Mouse (Mus musculus) kidney, postnatal 0 days (tissue): ENCODE data around the gene Card6. TPM values are rescaled to one million over a fixed set of nuclear protein-coding genes. Genes with fewer than 3 reads are reported as not detected.
A peak's percentile ranks its signal among the peaks of the same experiment; 100 is the strongest.

Experiments used
- ATAC-seq: fragments of 200-750 bp; cut with Nextera tagmentation; replicated peaks from 2 replicates; pipeline ENCODE4 v1.8.0; 2017; ENCODE audit warnings: low read depth, moderate number of reproducible peaks, moderate TSS enrichment, moderate library complexity; ENCODE audit not compliant: low FRiP score
- DNase-seq: peaks from one replicate; pipeline ENCODE4 v3.0.0-alpha.2; 2016; ENCODE audit warnings: low spot score
- H3K27ac ChIP-seq: fragments of 300-500 bp; sonication (generic); 2 replicates; pipeline ENCODE4 v1.5.1; 2014; ENCODE audit warnings: mild to moderate bottlenecking
- H3K27me3 ChIP-seq: fragments of 300-500 bp; sonication (generic); 2 replicates; pipeline ENCODE4 v1.6.1; 2014; ENCODE audit warnings: low read length, mixed read lengths; ENCODE audit not compliant: insufficient read depth
- H3K36me3 ChIP-seq: fragments of 300-500 bp; sonication (generic); 2 replicates; pipeline ENCODE4 v1.6.1; 2014; ENCODE audit warnings: low read length, mixed read lengths; ENCODE audit not compliant: insufficient read depth
- H3K4me1 ChIP-seq: fragments of 300-500 bp; sonication (generic); replicated peaks from 2 replicates; pipeline ENCODE4 v1.6.1; 2014; ENCODE audit warnings: antibody characterized with exemption, low read length, mixed read lengths; ENCODE audit not compliant: insufficient read depth
- H3K4me2 ChIP-seq: fragments of 300-500 bp; sonication (generic); 2 replicates; pipeline ENCODE4 v1.6.1; 2014; ENCODE audit warnings: mild to moderate bottlenecking, low read length, moderate library complexity, mixed read lengths
- H3K4me3 ChIP-seq: fragments of 300-500 bp; sonication (generic); replicated peaks from 2 replicates; pipeline ENCODE4 v1.5.1; 2014; ENCODE audit warnings: low read depth, low read length
- H3K9ac ChIP-seq: fragments of 300-500 bp; sonication (generic); 2 replicates; pipeline ENCODE4 v1.6.1; 2014; ENCODE audit warnings: low read depth, low read length
- H3K9me3 ChIP-seq: fragments of 300-500 bp; sonication (generic); replicated peaks from 2 replicates; pipeline ENCODE4 v1.6.1; 2016; ENCODE audit warnings: low read length, inconsistent platforms, mixed read lengths
- CTCF ChIP-seq: IDR thresholded peaks from 2 replicates; pipeline ENCODE4 v1.5.1; 2016; ENCODE audit warnings: antibody characterized with exemption, low read depth, mild to moderate bottlenecking, moderate library complexity
- WGBS: fragments of 180-500 bp; shearing (Covaris S2); extraction: QIAGEN DNeasy Blood & Tissue Kit; methylation state at CpG from one replicate; pipeline ENCODE4 v1.1.7; 2014; 5-methylcytosine and 5-hydroxymethylcytosine counted together
- polyA plus RNA-seq: library from polyadenylated mRNA; unstranded; fragments of >200 nt; fragmentation: Nextera tagmentation; extraction: Ambion mirVana; gene quantifications from 2 replicates; pipeline ENCODE4 v1.2.1, GENCODE M21; 2015

Gene Card6
- polyA plus RNA-seq, 1 experiment from 2014 or later: 1.4 TPM

GRCm38 (mm10) chr15:5149187-5149586, 40.8 kb upstream of the Card6 start:
- H3K4me3 ChIP-seq: no peak overlapping the region
- ATAC-seq (no peak), DNase-seq (no peak)
- H3K27ac ChIP-seq: 0 out of 2 replicates have a peak overlapping the region, but pooled peaks have one; percentile 8
- 48% methylated on average over 4 of the region's 4 CpGs for WGBS
- no peaks in the 10 kb centered on the region for H3K9me3 ChIP-seq
- H3K27me3 ChIP-seq: no peaks in the 10 kb centered on the region
- H3K36me3 ChIP-seq: no peaks in the 10 kb centered on the region
- peaks cover 13% of the 10 kb centered on the region for H3K4me1 ChIP-seq
- no peak for TF ChIP-seq CTCF
- H3K9ac ChIP-seq: no peak overlapping the region
- H3K4me2 ChIP-seq: no peak overlapping the region

- Histone ChIP-seq H3K27me3 (no peaks in the 10 kb centered on the region), H3K27ac (0 out of 2 replicates have a peak overlapping the region, but pooled peaks have one; percentile 19), H3K4me1 (peaks cover 13% of the 10 kb centered on the region), H3K36me3 (no peaks in the 10 kb centered on the region), H3K4me2 (peak overlapping the region; percentile 74), H3K9me3 (no peaks in the 10 kb centered on the region), H3K9ac (0 out of 2 replicates have a peak overlapping the region, but pooled peaks have one; percentile 28), H3K4me3 (peak overlapping the region; percentile 99; the same call in 1 of the 2 replicates)
- DNase-seq (no peak), ATAC-seq (no peak)
- 24% methylated on average over 9 of the region's 9 CpGs for WGBS
- no peak for TF ChIP-seq CTCF
These were observed 37.0 kb upstream of the Card6 start for GRCm38 (mm10) chr15:5145196-5145945.

GRCm38 (mm10) chr15:5144021-5144778, 35.9 kb upstream of the Card6 start:
- TF ChIP-seq CTCF: peak; percentile 24; the same call in 1 of the 2 replicates
- no peaks in the 10 kb centered on the region for H3K27me3 ChIP-seq
- DNase-seq: peak; percentile 67
- H3K4me3 ChIP-seq: peak overlapping the region; percentile 99
- ATAC-seq: peak; percentile 87
- H3K9me3 ChIP-seq: no peaks in the 10 kb centered on the region
- peaks cover 13% of the 10 kb centered on the region for H3K4me1 ChIP-seq
- H3K9ac ChIP-seq: peak overlapping the region; percentile 88
- peak overlapping the region; percentile 74 for H3K4me2 ChIP-seq
- no peaks in the 10 kb centered on the region for H3K36me3 ChIP-seq
- H3K27ac ChIP-seq: peak overlapping the region; percentile 93
- WGBS: 2% methylated on average over 48 of the region's 61 CpGs

- Histone ChIP-seq H3K4me2 (peak within 1 kb of the TSS; percentile 74), H3K27me3 (no peaks in the 10 kb centered on the region), H3K4me3 (peak within 1 kb of the TSS; percentile 99), H3K27ac (peak within 1 kb of the TSS; percentile 93), H3K4me1 (peaks cover 13% of the 10 kb centered on the region), H3K9me3 (no peaks in the 10 kb centered on the region), H3K36me3 (no peaks in the 10 kb centered on the region), H3K9ac (peak within 1 kb of the TSS; percentile 88)
- ATAC-seq: peak; percentile 90
- under 1% methylated on average over 60 of the region's 80 CpGs for WGBS
- peak; percentile 27; the same call in 1 of the 2 replicates for TF ChIP-seq CTCF
- DNase-seq: peak; percentile 84
These were observed 35.2 kb upstream of the Card6 start, which contains the start of gene Prkaa1 for GRCm38 (mm10) chr15:5143361-5144020. Gene Prkaa1 (plus strand): TSS chr15:5143861.

- no peak for TF ChIP-seq CTCF
- ATAC-seq: no peak
- Histone ChIP-seq H3K36me3 (no peaks in the 10 kb centered on the region), H3K27me3 (no peaks in the 10 kb centered on the region), H3K9ac (no peak overlapping the region), H3K4me2 (peak overlapping the region; percentile 74; the same call in 1 of the 2 replicates), H3K4me3 (0 out of 2 replicates have a peak overlapping the region, but pooled peaks have one; percentile 99), H3K27ac (no peak overlapping the region), H3K9me3 (no peaks in the 10 kb centered on the region), H3K4me1 (peaks cover 13% of the 10 kb centered on the region)
- DNase-seq: no peak
- WGBS: 65% methylated on average over 5 of the region's 5 CpGs
These were observed 34.4 kb upstream of the Card6 start for GRCm38 (mm10) chr15:5142714-5143113.

- no peak for DNase-seq
- Histone ChIP-seq H3K4me2 (no peak overlapping the region), H3K4me3 (no peak overlapping the region), H3K9me3 (no peaks in the 10 kb centered on the region), H3K27me3 (no peaks in the 10 kb centered on the region), H3K36me3 (no peaks in the 10 kb centered on the region), H3K9ac (no peak overlapping the region), H3K4me1 (peaks cover 13% of the 10 kb centered on the region), H3K27ac (no peak overlapping the region)
- 68% methylated on average over 5 of the region's 5 CpGs for WGBS
- no peak for ATAC-seq
- TF ChIP-seq CTCF: no peak
These were observed 33.7 kb upstream of the Card6 start for GRCm38 (mm10) chr15:5142047-5142446.
